Mouse (Mus musculus): ENCODE data around the gene Elmo1.

The Elmo1 gene

DNA sequence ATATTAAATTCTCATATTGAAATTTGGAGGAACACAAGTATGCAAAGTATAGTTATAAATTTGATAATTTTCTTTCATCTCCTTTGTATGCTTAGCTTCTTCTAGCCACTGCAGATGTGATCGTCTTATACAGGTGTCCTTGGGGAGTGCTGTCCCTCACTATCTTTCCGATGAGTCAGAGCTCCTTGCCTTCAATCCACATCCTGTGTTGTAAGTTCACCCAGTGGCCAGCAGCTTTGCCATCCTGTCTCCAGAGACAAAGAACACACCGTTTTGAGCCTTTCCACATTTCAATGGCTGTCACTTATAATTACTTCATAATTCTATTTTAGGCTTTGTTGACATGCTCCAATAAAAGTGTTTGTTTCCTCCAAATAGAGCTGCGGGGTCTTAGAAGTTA lies 425.7 kb downstream of the Elmo1 start:
- DNase-seq (ENCODE audit: low read depth, low spot score), result no peak

DNA sequence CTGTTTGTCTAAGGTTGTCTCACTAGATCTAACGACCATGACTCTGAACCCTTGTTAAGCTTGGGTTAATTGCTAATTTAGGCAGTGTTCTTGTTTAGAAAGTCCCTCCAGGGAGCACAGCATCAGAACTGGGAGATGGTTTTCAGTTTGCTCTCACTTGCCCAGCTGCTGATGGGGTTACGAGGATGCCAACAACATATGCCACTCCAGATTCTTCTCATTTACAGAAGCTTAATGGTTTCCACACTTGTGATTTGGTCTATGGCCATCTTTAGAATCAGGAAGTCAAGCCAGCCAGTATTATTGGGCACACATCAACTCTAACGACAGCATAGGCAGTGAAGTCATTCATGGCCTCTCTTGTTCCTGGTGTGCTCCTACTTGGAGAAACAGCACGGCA lies 427.3 kb downstream of the Elmo1 start:
- DNase-seq (ENCODE audit: low read depth, low spot score), result no peak

DNA sequence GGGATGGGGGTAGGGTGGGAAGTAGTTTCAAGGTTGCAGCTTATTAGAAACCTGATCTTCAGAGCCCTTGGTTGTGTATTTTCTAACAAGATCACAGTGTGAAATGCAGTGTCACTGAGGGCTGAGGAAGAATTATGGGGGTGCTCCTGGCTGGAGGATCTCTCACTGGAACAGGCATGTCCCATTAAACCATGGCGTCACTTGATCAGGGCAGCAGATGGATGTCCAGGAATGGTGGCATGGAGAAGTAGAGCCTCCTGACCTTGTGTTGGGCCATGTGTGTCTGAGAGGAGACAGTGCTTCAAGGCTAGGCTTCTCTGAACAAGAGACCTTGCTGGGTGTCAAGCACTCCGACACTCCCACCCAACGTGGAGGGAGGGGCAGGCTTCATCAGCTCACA lies 431.1 kb downstream of the Elmo1 start:
- no peak for DNase-seq (ENCODE audit: low read depth, low spot score)

DNA sequence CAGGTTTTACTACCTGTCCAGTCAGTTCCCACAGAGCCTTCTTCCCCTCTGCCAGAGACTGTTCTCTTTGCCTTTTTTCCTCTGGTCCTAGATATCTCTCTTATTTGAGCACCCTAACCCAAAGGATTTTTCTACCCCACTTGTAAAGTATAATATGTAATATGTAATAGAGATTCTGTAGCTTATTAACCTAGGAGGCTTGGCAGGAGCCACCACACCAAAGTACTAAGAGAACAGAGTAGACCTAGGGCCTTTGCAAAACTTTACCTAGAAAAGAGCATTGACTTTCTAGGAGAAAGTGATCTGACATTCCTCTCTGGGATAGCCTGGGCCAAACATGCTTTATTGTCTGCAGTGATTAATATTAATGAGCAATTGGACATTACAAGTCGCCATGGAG lies 433.3 kb downstream of the Elmo1 start:
- no peak for DNase-seq (ENCODE audit: low read depth, low spot score)

DNA sequence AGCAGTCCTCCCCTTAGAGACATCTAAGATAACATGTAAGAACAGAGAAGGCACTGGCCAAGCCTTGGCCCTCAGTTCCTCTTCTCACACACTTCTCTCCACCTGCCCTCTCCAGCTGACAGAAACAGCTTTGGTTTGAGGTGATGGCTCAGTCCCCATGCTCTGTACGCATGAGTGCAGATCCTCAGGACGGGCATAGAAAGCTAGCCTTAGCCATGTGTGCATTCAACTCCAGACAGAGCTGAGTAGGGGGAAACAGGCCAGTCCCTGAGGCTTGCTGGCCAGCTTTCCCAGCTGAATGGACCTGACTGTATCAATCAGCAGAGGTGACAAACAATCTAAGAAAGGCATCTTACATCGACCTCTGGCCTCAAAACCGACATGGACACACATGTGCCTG lies 435.4 kb downstream of the Elmo1 start:
- DNase-seq (ENCODE audit: low read depth, low spot score), result no peak

DNA sequence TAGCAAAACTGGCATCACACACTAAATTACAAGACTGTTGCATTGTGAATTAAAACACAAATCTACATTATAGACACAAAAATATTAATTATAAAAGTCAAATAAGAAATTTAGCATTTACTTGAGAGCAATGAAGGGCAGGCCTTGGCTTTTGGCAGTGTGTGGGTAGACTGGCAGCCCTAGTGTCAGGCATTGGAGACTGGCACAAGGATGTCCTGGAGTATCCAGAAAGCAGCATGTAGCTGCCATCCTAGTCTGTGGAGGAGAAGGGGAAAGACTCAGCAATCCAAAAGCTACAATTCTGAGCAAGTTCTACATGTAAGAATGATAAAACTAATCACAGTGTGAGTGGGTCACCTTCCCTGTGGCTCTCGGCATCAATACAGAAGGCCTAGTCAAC lies 446.7 kb downstream of the Elmo1 start:
- no peak for DNase-seq (ENCODE audit: low read depth, low spot score)

DNA sequence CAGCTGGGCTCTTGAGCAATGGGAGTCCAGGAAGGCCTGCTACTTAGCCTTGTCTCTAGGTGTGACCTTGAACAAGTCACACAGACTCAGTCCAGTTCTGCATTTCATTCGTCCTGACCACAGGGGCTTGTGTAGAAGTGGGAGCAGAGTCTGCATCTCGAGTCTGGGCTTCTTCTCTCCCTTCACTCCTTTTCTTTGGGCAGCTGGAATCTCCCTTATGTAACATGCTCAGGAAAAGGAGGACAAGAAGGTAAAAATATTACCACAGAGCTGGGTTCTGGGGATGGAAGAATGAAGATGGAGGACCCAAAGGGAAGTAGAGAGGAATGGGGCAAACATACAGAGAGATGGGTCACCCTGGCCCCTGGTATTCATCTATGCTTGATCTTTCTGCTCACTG lies 447.1 kb downstream of the Elmo1 start:
- no peak for DNase-seq (ENCODE audit: low read depth, low spot score)

DNA sequence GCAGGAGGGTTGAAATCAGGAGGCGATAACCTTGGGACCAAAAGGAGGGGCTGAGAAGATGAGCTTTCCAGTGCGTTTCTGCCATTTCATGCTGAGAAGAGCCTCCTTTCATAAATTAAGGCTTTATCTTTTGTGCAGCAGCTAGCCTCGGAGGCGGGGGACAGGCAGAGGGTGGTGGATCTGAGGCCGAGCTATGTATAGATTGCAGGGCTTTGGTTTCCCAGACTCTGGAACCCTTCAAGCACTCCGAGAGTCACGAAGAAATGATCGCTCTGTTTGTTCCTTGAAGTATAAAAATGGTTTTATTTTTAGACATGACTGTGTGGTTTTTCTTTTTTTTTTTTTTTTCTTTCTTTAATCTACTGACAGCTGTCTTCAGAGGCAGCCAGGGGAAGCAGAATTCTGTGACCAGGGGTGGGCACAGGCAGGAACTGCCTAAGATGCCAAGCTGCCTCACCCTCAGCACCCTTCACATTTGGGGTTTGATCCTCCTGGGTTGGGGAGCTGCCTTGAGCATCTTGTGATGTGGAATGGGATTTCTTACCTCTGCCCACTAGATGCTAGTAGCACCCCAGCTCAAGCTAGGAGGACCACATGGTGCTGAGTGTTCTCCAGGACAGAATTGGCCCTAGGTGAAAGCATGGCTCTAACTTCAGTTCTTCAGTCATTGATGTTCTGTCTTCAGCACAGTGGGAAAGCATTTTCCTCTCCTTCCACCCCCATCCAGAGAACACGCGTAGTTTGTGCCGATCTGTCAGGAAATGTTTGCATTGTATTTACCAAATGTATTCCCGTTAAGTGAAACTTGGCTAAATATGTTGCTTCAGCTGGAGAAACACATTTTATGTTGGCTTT lies 448.0 kb downstream of the Elmo1 start:
- DNase-seq (ENCODE audit: low read depth, low spot score), result no peak

DNA sequence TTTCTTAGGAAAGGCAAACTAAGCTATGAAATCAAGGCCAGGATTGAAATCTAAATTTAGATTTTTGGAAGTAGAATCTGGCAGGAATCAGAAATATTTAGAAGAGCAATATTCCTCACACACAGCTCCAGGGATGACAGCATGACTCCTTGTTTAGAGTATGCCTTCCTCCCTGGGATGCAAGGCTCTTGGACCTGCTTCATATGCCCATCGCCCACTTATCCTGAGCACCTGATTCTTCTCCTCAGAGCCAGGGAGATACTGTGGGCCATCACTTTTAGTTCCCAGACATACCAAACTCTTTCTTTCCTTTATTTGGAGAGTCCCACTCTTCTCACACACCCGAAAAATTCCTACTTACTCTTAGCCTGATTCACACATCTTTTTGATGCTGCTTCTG lies 449.2 kb downstream of the Elmo1 start:
- DNase-seq (ENCODE audit: low read depth, low spot score), result no peak

DNA sequence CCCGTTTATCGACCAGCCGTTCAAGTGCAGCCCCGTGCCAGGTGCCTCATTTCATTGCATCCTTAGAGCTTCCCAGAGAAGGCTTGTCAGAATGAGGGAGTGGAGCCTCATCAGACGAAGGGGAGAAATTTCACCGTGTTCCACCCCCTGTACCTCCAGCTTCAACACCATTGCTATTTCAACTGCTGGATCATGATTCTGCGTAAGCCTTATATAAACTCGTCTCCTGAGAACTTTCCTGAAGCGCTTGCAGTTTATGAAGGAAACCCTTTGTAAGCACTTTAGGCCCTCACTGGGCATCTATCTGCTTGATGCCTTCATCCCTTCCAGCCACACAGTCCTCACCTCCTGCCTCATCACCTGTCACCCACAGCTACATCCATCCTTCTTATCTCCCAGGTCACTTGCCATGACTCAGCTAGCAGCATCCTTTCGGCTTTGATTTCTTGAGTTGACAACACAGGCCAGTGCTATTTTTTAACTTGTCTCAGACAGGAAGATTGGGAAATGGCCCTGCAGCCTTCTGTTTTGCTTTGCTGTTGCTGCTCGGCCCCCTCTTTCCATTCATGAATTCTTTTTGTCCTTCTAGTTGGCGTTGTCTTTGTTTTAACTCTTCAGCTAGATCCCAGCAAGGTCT lies 456.3 kb downstream of the Elmo1 start:
- DNase-seq (ENCODE audit: low read depth, low spot score), result no peak

DNA sequence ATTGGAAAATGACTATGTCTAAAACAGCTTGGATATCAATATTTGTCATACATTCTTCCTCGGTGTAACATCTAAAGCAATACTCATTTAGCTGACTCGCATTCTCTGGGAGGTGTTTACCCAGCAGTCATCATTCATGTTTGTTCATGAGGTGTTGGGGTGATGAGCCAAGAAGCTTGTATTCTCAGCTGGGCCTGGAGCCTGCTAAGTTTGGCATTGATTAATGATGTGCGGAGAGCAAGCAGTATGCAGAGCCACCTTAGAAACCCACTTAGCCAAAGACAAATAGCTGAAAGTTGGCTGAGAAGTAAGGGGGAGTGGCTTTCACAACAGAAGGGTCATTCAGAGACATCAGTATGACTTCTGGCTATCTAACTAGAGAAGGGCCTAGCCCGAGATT lies 459.6 kb downstream of the Elmo1 start:
- no peak for DNase-seq (ENCODE audit: low read depth, low spot score)

DNA sequence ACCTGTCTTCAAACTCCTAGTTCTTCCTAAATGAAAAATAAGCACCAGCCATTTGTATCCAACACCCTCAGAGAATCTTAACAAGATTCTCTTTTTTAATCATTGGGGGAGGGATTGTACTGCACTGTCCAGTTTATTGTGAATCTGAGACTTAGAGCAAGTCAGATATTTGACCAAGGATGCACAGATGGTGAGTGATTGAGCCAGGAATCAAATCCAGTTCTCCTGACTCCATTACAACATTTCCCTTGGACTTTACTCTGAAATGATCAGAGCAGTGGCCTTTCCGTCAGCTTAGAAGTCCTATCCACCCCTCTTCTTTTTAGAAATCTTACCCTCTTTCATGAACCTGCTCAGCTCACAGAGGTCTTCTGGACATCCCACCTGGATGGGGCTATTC lies 461.2 kb downstream of the Elmo1 start:
- no peak for DNase-seq (ENCODE audit: low read depth, low spot score)

DNA sequence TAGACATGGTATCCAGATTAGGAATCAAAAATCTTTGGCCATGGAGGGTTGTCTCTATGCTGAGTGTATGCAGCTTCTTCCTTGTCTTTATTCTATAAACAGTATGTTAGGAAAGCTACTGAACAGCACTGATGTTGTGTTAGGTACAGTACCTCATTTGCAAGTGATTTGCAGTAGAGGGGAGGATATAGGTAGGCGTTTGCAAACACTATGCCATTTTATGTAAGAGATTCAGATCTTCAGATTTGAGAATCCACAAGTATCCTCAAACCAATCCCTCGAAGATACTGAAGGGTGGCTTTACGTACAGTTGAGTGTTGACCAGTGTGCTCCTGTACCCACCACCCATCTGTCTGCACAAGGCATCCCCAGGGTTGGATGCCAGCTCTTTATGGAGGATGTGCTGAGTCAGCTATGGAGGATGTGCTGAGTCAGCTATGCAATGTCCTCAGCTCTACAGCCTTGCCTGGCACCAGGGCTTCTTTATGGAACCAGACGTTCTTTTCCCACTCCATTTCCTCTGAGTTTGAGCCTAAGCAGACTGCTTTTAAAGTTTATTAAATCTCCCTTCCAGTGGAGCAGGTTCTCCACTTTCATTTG lies 465.6 kb downstream of the Elmo1 start:
- DNase-seq (ENCODE audit: low read depth, low spot score), result no peak

DNA sequence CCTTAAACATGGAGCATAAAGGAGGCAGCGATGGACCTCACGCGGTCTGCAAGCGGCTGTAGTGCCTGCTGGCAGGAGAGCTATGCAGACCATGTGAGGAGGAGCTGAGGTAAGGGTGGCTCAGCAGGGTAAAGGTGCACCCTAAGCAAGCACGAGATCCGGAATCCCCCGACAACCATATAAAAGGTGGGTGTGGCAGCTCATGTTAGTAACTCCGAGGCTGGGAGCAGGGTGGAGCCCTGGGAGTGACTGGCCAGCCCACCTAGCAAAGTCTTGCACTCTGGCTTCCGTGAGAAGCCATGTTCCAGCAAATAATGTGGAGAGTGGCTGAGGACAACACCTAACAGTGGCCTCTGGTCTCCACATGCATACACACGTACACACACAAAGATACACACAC lies 466.3 kb downstream of the Elmo1 start:
- no peak for DNase-seq (ENCODE audit: low read depth, low spot score)

DNA sequence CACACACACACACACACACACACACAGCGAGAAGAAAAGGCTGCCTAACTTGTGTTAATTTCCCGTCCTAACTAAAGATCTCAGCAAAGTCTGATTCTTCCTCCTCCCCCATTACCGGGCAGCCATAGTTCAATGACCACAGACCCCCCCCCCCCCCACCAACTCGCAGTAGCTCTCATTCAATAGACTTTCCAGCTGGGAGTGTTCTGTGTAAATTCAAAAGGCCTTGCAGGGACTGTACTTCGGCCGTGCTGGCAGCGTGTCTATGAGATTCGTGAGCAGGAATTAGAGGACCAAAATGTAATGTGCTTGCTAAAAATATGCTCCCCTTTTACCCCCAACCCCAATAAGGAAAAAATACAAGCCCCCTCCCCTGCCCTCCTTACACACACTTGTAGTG lies 466.8 kb downstream of the Elmo1 start:
- DNase-seq (ENCODE audit: low read depth, low spot score), result no peak

DNA sequence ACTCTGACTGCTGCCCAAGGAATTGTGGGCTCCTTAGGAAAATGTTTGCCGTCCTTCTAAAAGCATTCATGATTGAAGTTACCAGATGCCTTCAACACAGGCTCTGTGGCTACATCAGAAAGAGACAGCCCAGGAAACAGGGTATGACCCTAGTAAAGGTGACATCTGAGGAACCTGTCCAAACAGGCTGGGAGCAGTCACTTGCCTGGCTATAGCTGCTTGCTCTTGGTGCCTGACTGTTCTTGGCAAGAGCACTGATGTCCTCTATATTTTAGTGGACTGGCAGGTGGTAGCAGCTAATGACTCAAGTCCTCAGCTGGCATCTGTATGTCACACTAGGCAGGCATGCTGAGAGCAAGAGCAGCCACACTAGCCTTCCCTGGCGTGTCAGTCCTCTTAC lies 468.0 kb downstream of the Elmo1 start:
- DNase-seq (ENCODE audit: low read depth, low spot score), result no peak

DNA sequence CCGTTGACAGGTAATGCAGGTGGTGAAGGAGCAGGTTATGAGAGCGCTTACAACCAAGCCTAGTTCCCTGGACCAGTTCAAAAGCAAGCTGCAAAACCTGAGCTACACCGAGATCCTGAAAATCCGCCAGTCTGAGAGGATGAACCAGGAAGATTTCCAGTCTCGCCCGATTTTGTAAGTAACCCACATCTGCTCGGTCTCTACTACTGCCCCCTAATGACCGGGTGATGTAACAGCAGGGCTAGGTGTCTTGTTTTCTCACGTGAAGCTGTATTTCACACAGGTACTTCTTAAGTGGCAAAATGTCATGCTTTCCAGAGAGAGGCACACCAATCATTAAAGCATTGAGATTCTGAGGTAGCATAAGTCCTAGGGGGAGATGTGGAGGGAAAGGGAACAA lies 474.0 kb downstream of the Elmo1 start:
- DNase-seq (ENCODE audit: low read depth, low spot score), result peak; percentile 69

DNA sequence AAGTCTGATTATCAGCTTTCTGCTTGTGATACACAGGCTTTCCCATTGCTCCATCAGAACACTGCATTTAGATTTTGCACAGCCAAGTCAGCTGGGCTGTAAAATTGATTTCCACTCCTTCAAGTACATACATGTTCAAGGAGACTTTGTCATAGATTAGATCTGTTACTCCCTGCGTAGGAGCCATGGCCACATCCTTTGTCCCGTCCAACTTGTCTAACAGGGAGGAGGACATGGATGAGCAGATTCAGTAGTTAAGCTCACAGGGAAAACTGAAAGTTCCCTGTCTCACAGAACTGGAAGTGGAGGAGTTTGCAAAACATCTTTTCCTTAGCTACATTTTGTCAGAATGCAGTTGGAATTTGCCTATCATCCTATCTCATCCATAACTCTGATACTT lies 484.8 kb downstream of the Elmo1 start:
- DNase-seq (ENCODE audit: low read depth, low spot score), result no peak

DNA sequence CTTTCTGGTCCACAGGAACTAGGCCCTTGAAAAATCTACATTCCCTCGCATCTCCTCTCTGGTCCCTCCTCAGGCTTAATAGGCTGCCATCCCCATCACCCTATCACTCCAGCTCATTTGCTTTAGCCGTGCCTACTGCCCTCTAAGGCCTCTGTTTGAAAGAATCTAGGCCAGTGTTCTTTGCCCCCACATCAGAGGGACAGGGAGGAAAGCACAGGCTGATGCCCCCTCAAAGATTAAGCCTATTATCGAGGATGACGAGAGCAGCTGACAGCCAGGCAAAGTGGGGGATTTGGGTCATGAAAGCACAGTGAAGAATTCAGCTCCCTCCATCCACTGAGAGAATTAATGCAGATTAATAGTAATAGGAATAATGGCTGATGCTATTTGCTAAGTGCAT lies 495.5 kb downstream of the Elmo1 start:
- no peak for DNase-seq (ENCODE audit: low read depth, low spot score)

DNA sequence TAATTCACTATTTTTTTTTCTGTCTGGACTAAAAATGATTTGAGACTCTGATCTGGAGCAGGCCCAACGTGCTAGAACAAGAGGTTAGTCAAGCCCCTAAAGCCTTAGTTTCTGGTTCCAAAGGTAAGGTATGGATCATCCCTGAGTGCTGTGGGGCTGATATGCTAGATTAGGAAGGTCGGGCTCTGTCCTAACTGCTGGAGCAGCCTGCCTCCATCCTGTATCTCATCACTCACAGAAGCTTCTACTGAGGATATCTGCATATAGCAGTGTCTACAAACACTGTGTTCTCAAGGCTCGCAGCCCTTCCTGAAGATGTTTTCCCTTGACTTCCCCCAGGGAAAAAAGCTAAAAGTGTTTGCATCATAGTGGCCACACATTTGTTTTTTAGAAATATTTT lies 496.1 kb downstream of the Elmo1 start:
- DNase-seq (ENCODE audit: low read depth, low spot score), result no peak

DNA sequence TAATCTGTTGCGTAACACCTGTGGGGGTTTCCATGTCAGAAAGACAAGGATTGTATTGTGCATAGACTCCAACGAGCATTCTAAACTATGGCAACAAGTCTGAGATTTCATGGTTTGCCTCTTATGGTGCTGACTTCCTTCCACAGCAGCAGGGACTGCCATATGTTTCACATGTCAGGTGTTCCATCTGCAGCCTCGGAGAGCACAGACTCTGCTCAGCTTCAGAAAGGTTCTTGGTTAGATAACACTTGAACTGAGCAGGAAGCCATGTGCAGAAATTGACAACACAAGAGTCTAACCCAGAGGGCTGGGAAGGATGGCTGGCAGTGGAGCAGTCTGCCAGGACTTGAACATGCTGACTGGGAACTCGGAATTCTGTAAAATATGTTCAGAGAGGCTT lies 500.6 kb downstream of the Elmo1 start:
- no peak for DNase-seq (ENCODE audit: low read depth, low spot score)

DNA sequence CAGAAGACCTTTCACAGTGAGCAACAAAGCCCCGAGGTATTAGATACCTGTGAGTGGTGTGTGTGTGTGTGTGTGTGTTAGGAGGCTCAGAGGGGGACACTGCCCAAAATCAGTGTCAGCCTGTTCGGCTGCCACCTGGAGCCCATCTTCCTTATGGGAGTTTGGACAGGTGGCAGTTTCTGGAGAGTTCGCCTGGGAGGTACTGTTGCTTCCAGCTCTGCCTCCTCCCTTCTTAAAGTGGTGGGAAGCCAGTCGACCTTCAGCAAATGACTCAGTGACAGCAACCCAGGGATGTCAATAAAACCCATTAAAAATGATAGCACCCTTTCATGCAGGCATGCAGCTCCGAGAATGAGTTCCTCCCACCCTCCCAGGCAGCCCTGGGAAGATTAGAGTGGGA lies 506.9 kb downstream of the Elmo1 start:
- DNase-seq (ENCODE audit: low read depth, low spot score), result no peak

DNA sequence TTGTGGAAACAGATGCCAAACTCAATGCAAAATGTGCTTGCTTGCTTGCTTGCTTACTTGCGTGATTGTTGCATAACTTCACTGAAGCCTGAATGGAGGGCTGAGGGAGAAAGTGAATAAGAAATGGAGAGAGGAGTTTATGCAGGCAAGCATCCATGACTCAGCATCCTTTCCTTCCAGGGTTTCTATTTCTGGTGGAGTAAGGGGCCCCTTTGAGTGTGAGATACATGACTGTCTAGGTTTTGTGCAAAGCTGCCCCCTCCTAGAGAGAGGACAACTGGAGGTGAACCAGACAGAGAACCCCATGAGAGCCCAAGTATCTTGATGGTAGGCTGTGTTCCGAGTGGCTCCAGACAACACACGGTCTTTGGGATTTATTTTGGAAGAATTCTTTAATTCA lies 508.2 kb downstream of the Elmo1 start:
- no peak for DNase-seq (ENCODE audit: low read depth, low spot score)

Measured in ES-CJ7 (cell line).